Mouse (Mus musculus) stomach, embryonic 14.5 days (tissue): ENCODE data around the gene Nfatc2. TPM values are rescaled to one million over a fixed set of nuclear protein-coding genes. Genes with fewer than 3 reads are reported as not detected.
A peak's percentile ranks its signal among the peaks of the same experiment; 100 is the strongest.

Source experiments
- ATAC-seq: fragments of 200-750 bp; cut with Nextera tagmentation; 2 replicates; pipeline ENCODE4 v1.8.0; 2017; ENCODE audit warnings: low read depth, moderate TSS enrichment; ENCODE audit not compliant: insufficient number of reproducible peaks, insufficient read depth, low FRiP score
- H3K27ac ChIP-seq: fragments of 300-500 bp; sonication (generic); 2 replicates; pipeline ENCODE4 v1.5.1; 2014; ENCODE audit warnings: mild to moderate bottlenecking, low read length, moderate library complexity, mixed read lengths
- H3K27me3 ChIP-seq: fragments of 300-500 bp; sonication (generic); 2 replicates; pipeline ENCODE4 v1.6.1; 2014; ENCODE audit warnings: low read length, control low read depth, mixed read lengths; ENCODE audit not compliant: control insufficient read depth, insufficient read depth
- H3K36me3 ChIP-seq: fragments of 300-500 bp; sonication (generic); 2 replicates; pipeline ENCODE4 v1.6.1; 2014; ENCODE audit warnings: mild to moderate bottlenecking, control low read depth, low read length, moderate library complexity, mixed read lengths; ENCODE audit not compliant: control insufficient read depth, insufficient read depth
- H3K4me1 ChIP-seq: fragments of 300-500 bp; sonication (generic); 2 replicates; pipeline ENCODE4 v1.6.1; 2014; ENCODE audit warnings: low read length, control low read depth, mixed read lengths; ENCODE audit not compliant: control insufficient read depth, insufficient read depth
- H3K4me2 ChIP-seq: fragments of 300-500 bp; sonication (generic); replicated peaks from 2 replicates; pipeline ENCODE4 v1.6.1; 2014; ENCODE audit warnings: low read depth, low read length, control low read depth
- H3K4me3 ChIP-seq: fragments of 300-500 bp; sonication (generic); 2 replicates; pipeline ENCODE4 v1.5.1; 2014; ENCODE audit warnings: low read depth, low read length, control low read depth
- H3K9ac ChIP-seq: fragments of 300-500 bp; sonication (generic); replicated peaks from 2 replicates; pipeline ENCODE4 v1.6.1; 2014; ENCODE audit warnings: low read depth, mild to moderate bottlenecking, control low read depth, low read length, moderate library complexity, mixed read lengths
- H3K9me3 ChIP-seq: fragments of 300-500 bp; sonication (generic); 2 replicates; pipeline ENCODE4 v1.6.1; 2016; ENCODE audit warnings: low read depth, low read length, control low read depth; ENCODE audit not compliant: control insufficient read depth
- WGBS: fragments of 180-500 bp; shearing (Covaris S2); extraction: QIAGEN DNeasy Blood & Tissue Kit; methylation state at CpG from one replicate; pipeline ENCODE4 v1.1.7; 2014; 5-methylcytosine and 5-hydroxymethylcytosine counted together
- polyA plus RNA-seq: library from polyadenylated mRNA; unstranded; fragments of >200 nt; fragmentation: Nextera tagmentation; extraction: Ambion mirVana; gene quantifications from 2 replicates; pipeline ENCODE4 v1.2.1, GENCODE M21; 2014

The Nfatc2 gene
- polyA plus RNA-seq, 1 experiment from 2014 or later = 3.5 TPM

DNA sequence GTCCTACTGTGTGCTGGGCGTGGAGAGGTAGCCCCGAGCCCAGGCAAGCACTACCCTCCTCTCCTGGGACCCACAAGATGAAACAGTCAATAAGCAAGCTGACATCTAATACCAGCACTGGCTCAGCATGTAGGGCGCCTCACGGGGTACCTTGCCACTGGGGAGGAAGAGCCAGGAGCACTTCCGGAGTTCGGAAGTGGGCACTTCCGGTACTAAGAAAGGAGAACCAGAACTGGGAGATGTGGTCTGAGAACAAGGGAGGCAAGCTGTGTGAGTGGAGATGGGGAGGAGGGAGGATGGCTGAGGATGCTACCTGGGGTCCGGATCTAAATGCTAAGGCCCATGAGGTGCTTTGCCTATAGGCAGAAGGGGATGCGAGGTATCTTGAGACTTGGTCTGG is 128.0 kb downstream of the Nfatc2 start:
- H3K9me3 ChIP-seq = no peaks in the 10 kb centered on the region
- H3K4me2 ChIP-seq = peak overlapping the region; percentile 40; the same call in 1 of the 2 replicates
- no peak for ATAC-seq
- no peak overlapping the region for H3K4me3 ChIP-seq
- no peak overlapping the region for H3K27ac ChIP-seq
- 0 out of 2 replicates have a peak overlapping the region, but pooled peaks have one; percentile 25 for H3K9ac ChIP-seq
- WGBS = 56% methylated on average over 9 of the region's 9 CpGs
- H3K36me3 ChIP-seq = no peaks in the 10 kb centered on the region
- H3K27me3 ChIP-seq = no peaks in the 10 kb centered on the region
- H3K4me1 ChIP-seq = no peaks in the 10 kb centered on the region

DNA sequence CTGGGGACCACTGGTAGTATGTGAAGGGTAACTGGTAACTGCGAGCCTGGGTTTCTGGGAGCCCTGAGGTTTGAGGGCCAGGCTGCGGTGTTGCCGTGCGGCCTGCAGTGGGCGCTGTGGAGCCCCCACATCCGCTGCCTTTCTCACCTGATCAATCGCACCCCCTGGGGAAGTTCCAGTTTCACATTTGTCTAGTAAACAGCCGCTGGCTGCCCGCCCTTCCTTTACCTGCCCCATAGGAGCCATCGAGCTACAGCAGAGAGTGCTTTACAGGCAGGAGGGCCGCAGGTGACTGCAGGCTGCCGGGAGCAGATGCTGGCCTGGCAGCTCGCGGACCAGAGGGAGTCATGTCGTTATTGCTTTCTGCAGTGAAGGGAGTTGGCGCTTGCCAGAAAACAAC is 128.6 kb downstream of the Nfatc2 start:
- Histone ChIP-seq H3K9ac (no peak overlapping the region), H3K9me3 (no peaks in the 10 kb centered on the region), H3K27ac (no peak overlapping the region), H3K36me3 (no peaks in the 10 kb centered on the region), H3K27me3 (no peaks in the 10 kb centered on the region), H3K4me3 (peak overlapping the region; percentile 13; the same call in 1 of the 2 replicates), H3K4me2 (peak overlapping the region; percentile 40), H3K4me1 (no peaks in the 10 kb centered on the region)
- 10% methylated on average over 16 of the region's 16 CpGs for whole genome bisulfite sequencing
- no peak for ATAC-seq

- 0 out of 2 replicates have a peak, but pooled peaks have one; percentile 23 for ATAC-seq
- Histone ChIP-seq H3K4me3 (no peak overlapping the region), H3K4me1 (no peaks in the 10 kb centered on the region), H3K4me2 (no peak overlapping the region), H3K27ac (no peak overlapping the region), H3K9me3 (no peaks in the 10 kb centered on the region), H3K36me3 (no peaks in the 10 kb centered on the region), H3K9ac (no peak overlapping the region), H3K27me3 (no peaks in the 10 kb centered on the region)
- WGBS = 11% methylated on average over 4 of the region's 4 CpGs
These were observed 132.4 kb downstream of the Nfatc2 start for GRCm38 (mm10) chr2:168469032-168469431.

- Histone ChIP-seq H3K4me1 (no peaks in the 10 kb centered on the region), H3K9ac (no peak overlapping the region), H3K36me3 (no peaks in the 10 kb centered on the region), H3K4me3 (no peak overlapping the region), H3K4me2 (no peak overlapping the region), H3K27ac (no peak overlapping the region), H3K9me3 (no peaks in the 10 kb centered on the region), H3K27me3 (no peaks in the 10 kb centered on the region)
- ATAC-seq = no peak
- 81% methylated on average over 5 of the region's 5 CpGs for WGBS
These were observed 134.3 kb downstream of the Nfatc2 start for GRCm38 (mm10) chr2:168467166-168467565.

DNA sequence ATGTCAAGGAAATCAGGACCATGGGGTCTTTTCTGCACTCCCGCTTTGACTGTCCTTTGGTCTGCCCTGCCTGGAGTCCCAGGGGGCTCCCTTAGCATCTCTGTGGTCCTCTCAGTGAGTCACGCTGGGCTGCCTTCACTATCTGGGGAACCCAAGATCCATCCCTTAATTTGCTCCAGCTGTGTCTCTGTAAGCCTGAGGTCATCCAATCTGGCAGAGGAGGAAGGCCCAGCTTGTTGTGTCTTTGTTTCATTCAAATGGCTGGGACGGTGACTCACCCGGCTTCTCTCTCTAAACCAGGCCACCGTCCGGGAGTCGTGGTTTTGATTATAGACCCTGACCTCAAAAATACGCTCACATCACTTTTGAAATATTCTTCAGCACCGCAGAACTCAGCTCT is 135.4 kb downstream of the Nfatc2 start:
- Histone ChIP-seq H3K4me2 (no peak overlapping the region), H3K27ac (no peak overlapping the region), H3K36me3 (no peaks in the 10 kb centered on the region), H3K4me1 (no peaks in the 10 kb centered on the region), H3K9me3 (no peaks in the 10 kb centered on the region), H3K9ac (no peak overlapping the region), H3K4me3 (no peak overlapping the region), H3K27me3 (no peaks in the 10 kb centered on the region)
- whole genome bisulfite sequencing = 57% methylated on average over 9 of the region's 9 CpGs
- no peak for ATAC-seq

DNA sequence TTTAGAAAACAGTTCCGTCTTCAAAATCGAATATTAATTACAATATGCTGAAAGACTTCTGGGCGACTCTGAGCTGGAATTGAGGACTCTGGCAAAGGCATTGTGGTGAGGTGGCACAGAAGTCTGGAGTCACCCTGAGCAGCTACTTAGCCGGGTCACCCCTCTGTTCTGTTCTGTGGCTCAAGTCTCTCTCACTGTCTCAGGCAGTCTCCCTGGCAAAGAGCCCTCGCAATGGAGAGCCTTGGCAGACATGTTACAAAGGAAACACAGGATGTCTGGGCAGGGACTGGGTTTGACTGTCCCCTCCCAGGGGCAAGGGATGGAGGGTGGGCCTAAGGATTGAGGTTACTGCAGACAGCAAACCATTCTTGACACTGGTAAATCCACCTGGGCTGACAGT is 135.8 kb downstream of the Nfatc2 start:
- no peak for ATAC-seq
- Histone ChIP-seq H3K4me1 (no peaks in the 10 kb centered on the region), H3K36me3 (no peaks in the 10 kb centered on the region), H3K4me2 (no peak overlapping the region), H3K9ac (no peak overlapping the region), H3K9me3 (no peaks in the 10 kb centered on the region), H3K27ac (no peak overlapping the region), H3K4me3 (no peak overlapping the region), H3K27me3 (no peaks in the 10 kb centered on the region)
- WGBS = 86% methylated on average over 5 of the region's 5 CpGs

GRCm38 (mm10) chr2:168461865-168462264 is 139.6 kb downstream of the Nfatc2 start:
- H3K4me1 ChIP-seq = no peaks in the 10 kb centered on the region
- WGBS = 67% methylated on average over 9 of the region's 9 CpGs
- H3K9me3 ChIP-seq = no peaks in the 10 kb centered on the region
- no peaks in the 10 kb centered on the region for H3K27me3 ChIP-seq
- no peaks in the 10 kb centered on the region for H3K36me3 ChIP-seq
- ATAC-seq = no peak
- no peak overlapping the region for H3K9ac ChIP-seq
- no peak overlapping the region for H3K4me3 ChIP-seq
- H3K4me2 ChIP-seq = no peak overlapping the region
- no peak overlapping the region for H3K27ac ChIP-seq

GRCm38 (mm10) chr2:168459627-168460026 is 141.8 kb downstream of the Nfatc2 start:
- Histone ChIP-seq H3K4me3 (no peak overlapping the region), H3K9me3 (no peaks in the 10 kb centered on the region), H3K36me3 (no peaks in the 10 kb centered on the region), H3K4me2 (no peak overlapping the region), H3K9ac (no peak overlapping the region), H3K27ac (no peak overlapping the region), H3K27me3 (no peaks in the 10 kb centered on the region), H3K4me1 (no peaks in the 10 kb centered on the region)
- no peak for ATAC-seq
- 66% methylated on average over 5 of the region's 5 CpGs for WGBS

GRCm38 (mm10) chr2:168458583-168458982 is 142.9 kb downstream of the Nfatc2 start:
- no peaks in the 10 kb centered on the region for H3K9me3 ChIP-seq
- ATAC-seq = no peak
- H3K9ac ChIP-seq = no peak overlapping the region
- H3K36me3 ChIP-seq = no peaks in the 10 kb centered on the region
- no peak overlapping the region for H3K4me3 ChIP-seq
- no peak overlapping the region for H3K27ac ChIP-seq
- WGBS = 74% methylated on average over 9 of the region's 9 CpGs
- no peaks in the 10 kb centered on the region for H3K4me1 ChIP-seq
- no peaks in the 10 kb centered on the region for H3K27me3 ChIP-seq
- H3K4me2 ChIP-seq = no peak overlapping the region
